Mouse (Mus musculus) bone marrow macrophage, adult 2 months (primary cell): ENCODE results near the gene Hipk2.

ENCODE experiments used
- CTCF ChIP-seq: IDR thresholded peaks from 2 replicates; pipeline ENCODE4 v1.5.1; 2012; ENCODE audit warnings: low read depth, mild to moderate bottlenecking, low read length, moderate library complexity
- POLR2A ChIP-seq: IDR thresholded peaks from 2 replicates; pipeline ENCODE4 v1.6.1; 2012; ENCODE audit warnings: mild to moderate bottlenecking, low read depth, low read length, borderline replicate concordance

- no peak for TF ChIP-seq CTCF
- TF ChIP-seq POLR2A: no peak
These were observed 106.3 kb downstream of the Hipk2 start for GRCm38 (mm10) chr6:38769627-38770026.
